Mouse (Mus musculus) B cell, adult 2 months (primary cell): Measurements from ENCODE around the gene Jade2.
A peak's percentile ranks its signal among the peaks of the same experiment; 100 is the strongest.

Source experiments
- DNase-seq, 2 experiments: peaks; one replicate each; pipeline ENCODE4 v3.0.0; 2022

Gene Jade2

GRCm38 (mm10) chr11:51856616-51857080 is 805 bp downstream of the Jade2 start:
- DNase-seq, result peak; percentile 76 to 79

- peak; percentile 82 to 85 for DNase-seq
These were observed 1.4 kb downstream of the Jade2 start for GRCm38 (mm10) chr11:51855818-51856615.

GRCm38 (mm10) chr11:51854981-51855817 is 2.3 kb downstream of the Jade2 start:
- peak; percentile 80 to 83 for DNase-seq

- no peak for DNase-seq
These were observed 4.9 kb downstream of the Jade2 start for GRCm38 (mm10) chr11:51852595-51852994.

GRCm38 (mm10) chr11:51852091-51852521 is 5.3 kb downstream of the Jade2 start:
- DNase-seq, result no peak

- DNase-seq, result no peak
These were observed 6.6 kb downstream of the Jade2 start for GRCm38 (mm10) chr11:51850741-51851330.

- DNase-seq, result no peak
These were observed 9.1 kb downstream of the Jade2 start for GRCm38 (mm10) chr11:51848324-51848723.

- DNase-seq, result no peak
These were observed 9.6 kb downstream of the Jade2 start for GRCm38 (mm10) chr11:51847902-51848301.

GRCm38 (mm10) chr11:51845981-51846883 is 11.2 kb downstream of the Jade2 start:
- DNase-seq, result no peak

GRCm38 (mm10) chr11:51844529-51845098 is 12.8 kb downstream of the Jade2 start:
- no peak for DNase-seq

- no peak for DNase-seq
These were observed 13.6 kb downstream of the Jade2 start for GRCm38 (mm10) chr11:51843898-51844297.

- DNase-seq, result peak; percentile 43 to 49
These were observed 14.3 kb downstream of the Jade2 start for GRCm38 (mm10) chr11:51843168-51843567.

GRCm38 (mm10) chr11:51841149-51841548 is 16.3 kb downstream of the Jade2 start:
- no peak for DNase-seq

- DNase-seq, result no peak
These were observed 16.8 kb downstream of the Jade2 start for GRCm38 (mm10) chr11:51840657-51841056.

GRCm38 (mm10) chr11:51839973-51840372 is 17.5 kb downstream of the Jade2 start:
- DNase-seq, result no peak

GRCm38 (mm10) chr11:51839106-51839505 is 18.3 kb downstream of the Jade2 start:
- no peak for DNase-seq

GRCm38 (mm10) chr11:51837164-51838153 is 20.0 kb downstream of the Jade2 start:
- no peak for DNase-seq

- no peak for DNase-seq
These were observed 20.9 kb downstream of the Jade2 start for GRCm38 (mm10) chr11:51836506-51836905.

GRCm38 (mm10) chr11:51835598-51835997 is 21.9 kb downstream of the Jade2 start:
- no peak for DNase-seq

- DNase-seq, result no peak
These were observed 23.4 kb downstream of the Jade2 start for GRCm38 (mm10) chr11:51834067-51834411.
